Mouse (Mus musculus) embryonic facial prominence, embryonic 14.5 days (tissue): ENCODE measurements around the gene Lama2. TPM values are rescaled to one million over a fixed set of nuclear protein-coding genes. Genes with fewer than 3 reads are reported as not detected.

ENCODE experiments used
- ATAC-seq: fragments of 200-750 bp; cut with Nextera tagmentation; 2 replicates; pipeline ENCODE4 v1.8.0; 2017; ENCODE audit warnings: low read depth, moderate number of reproducible peaks, moderate TSS enrichment
- DNase-seq: peaks from one replicate; pipeline ENCODE4 v3.0.0-alpha.2; 2015; ENCODE audit warnings: low spot score
- H3K27ac ChIP-seq: fragments of 300-500 bp; sonication (generic); replicated peaks from 2 replicates; pipeline ENCODE4 v1.5.1; 2014; ENCODE audit warnings: low read depth, mild to moderate bottlenecking, low read length, moderate library complexity
- H3K27me3 ChIP-seq: fragments of 300-500 bp; sonication (generic); replicated peaks from 2 replicates; pipeline ENCODE4 v1.6.1; 2014; ENCODE audit warnings: low read length; ENCODE audit not compliant: control insufficient read depth, insufficient read depth
- H3K36me3 ChIP-seq: fragments of 300-500 bp; sonication (generic); 2 replicates; pipeline ENCODE4 v1.6.1; 2014; ENCODE audit warnings: low read length, mixed read lengths; ENCODE audit not compliant: control insufficient read depth, insufficient read depth
- H3K4me1 ChIP-seq: fragments of 300-500 bp; sonication (generic); 2 replicates; pipeline ENCODE4 v1.6.1; 2014; ENCODE audit warnings: antibody characterized with exemption, low read length; ENCODE audit not compliant: control insufficient read depth, insufficient read depth
- H3K4me2 ChIP-seq: fragments of 300-500 bp; sonication (generic); 2 replicates; pipeline ENCODE4 v1.6.1; 2014; ENCODE audit warnings: low read depth, mild to moderate bottlenecking, low read length, moderate library complexity, mixed read lengths
- H3K4me3 ChIP-seq: fragments of 300-500 bp; sonication (generic); 2 replicates; pipeline ENCODE4 v1.5.1; 2014; ENCODE audit warnings: low read depth, mild to moderate bottlenecking, low read length
- H3K9ac ChIP-seq: fragments of 300-500 bp; sonication (generic); 2 replicates; pipeline ENCODE4 v1.6.1; 2014; ENCODE audit warnings: low read depth, mild to moderate bottlenecking, low read length, moderate library complexity, mixed read lengths
- H3K9me3 ChIP-seq: fragments of 300-500 bp; sonication (generic); 2 replicates; pipeline ENCODE4 v1.6.1; 2016; ENCODE audit warnings: low read length; ENCODE audit not compliant: control insufficient read depth
- WGBS: fragments of 180-500 bp; shearing (Covaris S2); extraction: QIAGEN DNeasy Blood & Tissue Kit; methylation state at CpG from one replicate; pipeline ENCODE4 v1.1.7; 2014; 5-methylcytosine and 5-hydroxymethylcytosine counted together
- polyA plus RNA-seq: library from polyadenylated mRNA; unstranded; fragments of >200 nt; fragmentation: Nextera tagmentation; extraction: Ambion mirVana; gene quantifications from 2 replicates; pipeline ENCODE4 v1.2.1, GENCODE M21; 2014

The Lama2 gene
- polyA plus RNA-seq, 1 experiment from 2014 or later = 34.2 TPM

- Histone ChIP-seq H3K27me3 (no peaks in the 10 kb centered on the region), H3K4me1 (no peaks in the 10 kb centered on the region), H3K9me3 (no peaks in the 10 kb centered on the region), H3K4me2 (no peak overlapping the region), H3K36me3 (no peaks in the 10 kb centered on the region), H3K4me3 (no peak overlapping the region), H3K27ac (no peak overlapping the region), H3K9ac (no peak overlapping the region)
- DNase-seq (peak; percentile 61), ATAC-seq (no peak)
- WGBS = 39% methylated on average over 4 of the region's 4 CpGs
Measured at GRCm38 (mm10) chr10:27234755-27235154, 384.8 kb downstream of the Lama2 start.

GRCm38 (mm10) chr10:27233577-27233976, 386.0 kb downstream of the Lama2 start:
- Histone ChIP-seq H3K27ac (no peak overlapping the region), H3K4me1 (no peaks in the 10 kb centered on the region), H3K9ac (no peak overlapping the region), H3K27me3 (no peaks in the 10 kb centered on the region), H3K4me3 (no peak overlapping the region), H3K36me3 (no peaks in the 10 kb centered on the region), H3K4me2 (no peak overlapping the region), H3K9me3 (no peaks in the 10 kb centered on the region)
- DNase-seq (no peak), ATAC-seq (no peak)
- WGBS = 82% methylated on average over 5 of the region's 5 CpGs

GRCm38 (mm10) chr10:27223815-27224375, 395.7 kb downstream of the Lama2 start:
- 86% methylated on average over 8 of the region's 8 CpGs for whole genome bisulfite sequencing

GRCm38 (mm10) chr10:27222639-27223315, 396.8 kb downstream of the Lama2 start:
- 81% methylated on average over 6 of the region's 6 CpGs for WGBS
- H3K27ac ChIP-seq = no peak overlapping the region
- ATAC-seq (peak; percentile 15; the same call in 1 of the 2 replicates), DNase-seq (peak; percentile 11)
- no peaks in the 10 kb centered on the region for H3K27me3 ChIP-seq
- no peaks in the 10 kb centered on the region for H3K9me3 ChIP-seq
- no peaks in the 10 kb centered on the region for H3K36me3 ChIP-seq
- H3K4me3 ChIP-seq = no peak overlapping the region
- no peaks in the 10 kb centered on the region for H3K4me1 ChIP-seq
- no peak overlapping the region for H3K9ac ChIP-seq
- no peak overlapping the region for H3K4me2 ChIP-seq

More at GRCm38 (mm10) chr10:27223815-27224375, 395.7 kb downstream of the Lama2 start:
- Histone ChIP-seq H3K4me1 (no peaks in the 10 kb centered on the region), H3K4me2 (no peak overlapping the region), H3K36me3 (no peaks in the 10 kb centered on the region), H3K27me3 (no peaks in the 10 kb centered on the region), H3K27ac (no peak overlapping the region), H3K9ac (no peak overlapping the region), H3K4me3 (no peak overlapping the region), H3K9me3 (no peaks in the 10 kb centered on the region)
- no peak for DNase-seq
- ATAC-seq = no peak

- no peaks in the 10 kb centered on the region for H3K27me3 ChIP-seq
- H3K4me1 ChIP-seq = no peaks in the 10 kb centered on the region
- H3K4me3 ChIP-seq = no peak overlapping the region
- H3K9ac ChIP-seq = no peak overlapping the region
- no peak for DNase-seq
- ATAC-seq = no peak
- no peak overlapping the region for H3K27ac ChIP-seq
- WGBS = 67% methylated on average over 1 of the region's 1 CpGs
- H3K9me3 ChIP-seq = no peaks in the 10 kb centered on the region
- H3K36me3 ChIP-seq = no peaks in the 10 kb centered on the region
- no peak overlapping the region for H3K4me2 ChIP-seq
Measured at GRCm38 (mm10) chr10:27219698-27220097, 399.9 kb downstream of the Lama2 start.

DNA sequence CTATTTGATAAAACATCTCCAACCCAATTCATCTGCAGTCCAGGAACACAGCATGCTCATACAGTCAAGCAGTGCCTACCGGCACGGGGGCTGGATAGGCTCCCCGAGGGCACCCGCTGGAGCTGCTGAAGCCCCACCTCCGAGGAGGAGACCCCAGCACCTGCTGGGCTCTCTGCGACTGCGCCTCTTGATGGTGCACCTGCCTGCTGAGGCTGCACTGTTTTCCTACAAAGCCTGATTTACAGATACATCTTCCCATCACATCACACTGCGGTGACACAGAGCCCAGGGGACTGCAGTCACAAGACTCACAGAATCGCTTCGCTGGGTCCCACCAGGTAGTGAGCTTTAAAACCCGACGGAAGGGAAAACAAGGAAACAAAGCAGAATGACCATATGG, 412.2 kb downstream of the Lama2 start:
- H3K36me3 ChIP-seq = no peaks in the 10 kb centered on the region
- 21% methylated on average over 12 of the region's 12 CpGs for WGBS

DNA sequence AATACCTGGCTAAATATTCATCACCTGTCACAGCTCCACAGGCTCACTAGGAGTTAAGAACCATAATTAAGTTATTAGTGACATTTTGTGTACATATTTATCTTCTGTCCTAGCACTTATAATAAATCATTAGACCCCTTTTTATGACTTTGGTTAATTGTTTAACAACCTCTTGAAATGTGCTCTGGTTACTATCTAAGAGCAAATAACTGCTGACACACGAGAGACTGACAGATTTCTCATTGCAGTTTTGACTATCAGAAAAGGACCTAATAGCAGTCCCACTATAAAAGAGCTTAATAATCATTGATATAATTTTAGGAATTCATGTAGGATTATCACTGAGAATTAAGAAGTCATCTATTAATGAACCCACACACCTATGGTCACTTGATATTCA, 421.1 kb downstream of the Lama2 start:
- no peak for ATAC-seq
- Histone ChIP-seq H3K9me3 (no peaks in the 10 kb centered on the region), H3K27ac (no peak overlapping the region), H3K36me3 (no peaks in the 10 kb centered on the region), H3K4me1 (no peaks in the 10 kb centered on the region), H3K4me2 (no peak overlapping the region), H3K27me3 (no peaks in the 10 kb centered on the region), H3K4me3 (no peak overlapping the region), H3K9ac (no peak overlapping the region)
- WGBS = 73% methylated on average over 1 of the region's 1 CpGs
- no peak for DNase-seq

More for the DNA sequence above, 412.2 kb downstream of the Lama2 start:
- no peak for DNase-seq
- no peaks in the 10 kb centered on the region for H3K4me1 ChIP-seq
- no peak overlapping the region for H3K4me3 ChIP-seq
- ATAC-seq = no peak
- no peak overlapping the region for H3K4me2 ChIP-seq
- H3K9ac ChIP-seq = no peak overlapping the region
- no peak overlapping the region for H3K27ac ChIP-seq
- no peaks in the 10 kb centered on the region for H3K9me3 ChIP-seq
- no peaks in the 10 kb centered on the region for H3K27me3 ChIP-seq

- no peak overlapping the region for H3K27ac ChIP-seq
- WGBS = 45% methylated on average over 8 of the region's 8 CpGs
- no peaks in the 10 kb centered on the region for H3K9me3 ChIP-seq
- no peak overlapping the region for H3K4me2 ChIP-seq
- no peaks in the 10 kb centered on the region for H3K36me3 ChIP-seq
- H3K4me1 ChIP-seq = no peaks in the 10 kb centered on the region
- H3K9ac ChIP-seq = no peak overlapping the region
- ATAC-seq (no peak), DNase-seq (no peak)
- H3K27me3 ChIP-seq = no peaks in the 10 kb centered on the region
- no peak overlapping the region for H3K4me3 ChIP-seq
Measured at GRCm38 (mm10) chr10:27193986-27194908, 425.3 kb downstream of the Lama2 start.
